Mouse (Mus musculus) mesoderm, embryonic 11.5 days (tissue): ENCODE results near the gene Leng1.

ENCODE experiments used
- DNase-seq: peaks from one replicate; pipeline ENCODE4 v3.0.0-alpha.2; 2012; ENCODE audit warnings: low read depth, low spot score

Leng1 gene

DNA sequence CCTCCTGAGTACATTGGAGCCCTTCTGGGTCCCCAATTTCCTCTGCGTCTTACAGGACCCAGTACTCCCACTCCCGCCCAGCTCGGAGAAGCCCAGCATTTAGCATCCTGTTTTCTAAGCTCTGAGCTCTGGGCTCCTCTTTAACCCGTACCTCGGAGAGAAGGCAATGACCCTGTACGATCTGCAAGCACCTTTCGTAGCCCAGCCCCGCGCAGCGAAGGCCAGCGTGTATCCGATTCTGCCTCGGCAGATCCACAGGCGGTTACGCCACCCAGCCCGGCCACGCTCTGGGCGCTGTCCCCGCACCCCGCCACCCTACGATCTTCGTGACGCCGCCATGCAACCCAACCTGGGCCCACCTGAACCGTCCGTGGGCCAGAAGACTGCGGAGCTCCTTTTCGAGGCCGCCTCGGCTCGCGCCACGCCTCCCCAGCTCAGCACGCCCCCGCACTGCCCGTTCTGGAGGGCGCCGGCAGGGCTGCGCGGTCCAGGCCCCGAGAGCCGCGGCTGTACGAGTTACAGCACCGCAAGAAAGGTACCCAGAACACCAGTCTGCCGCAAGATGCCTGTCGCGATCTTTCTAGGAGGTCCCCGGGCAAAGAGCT is 26.8 kb upstream of the Leng1 start, which contains the start of gene Tsen34:
Gene Tsen34, plus strand, starts transcription at position 482 of the 605 bp plus-strand sequence.
- no peak for DNase-seq

- DNase-seq, result no peak
These were observed 26.3 kb upstream of the Leng1 start for GRCm38 (mm10) chr7:3691919-3692318.

DNA sequence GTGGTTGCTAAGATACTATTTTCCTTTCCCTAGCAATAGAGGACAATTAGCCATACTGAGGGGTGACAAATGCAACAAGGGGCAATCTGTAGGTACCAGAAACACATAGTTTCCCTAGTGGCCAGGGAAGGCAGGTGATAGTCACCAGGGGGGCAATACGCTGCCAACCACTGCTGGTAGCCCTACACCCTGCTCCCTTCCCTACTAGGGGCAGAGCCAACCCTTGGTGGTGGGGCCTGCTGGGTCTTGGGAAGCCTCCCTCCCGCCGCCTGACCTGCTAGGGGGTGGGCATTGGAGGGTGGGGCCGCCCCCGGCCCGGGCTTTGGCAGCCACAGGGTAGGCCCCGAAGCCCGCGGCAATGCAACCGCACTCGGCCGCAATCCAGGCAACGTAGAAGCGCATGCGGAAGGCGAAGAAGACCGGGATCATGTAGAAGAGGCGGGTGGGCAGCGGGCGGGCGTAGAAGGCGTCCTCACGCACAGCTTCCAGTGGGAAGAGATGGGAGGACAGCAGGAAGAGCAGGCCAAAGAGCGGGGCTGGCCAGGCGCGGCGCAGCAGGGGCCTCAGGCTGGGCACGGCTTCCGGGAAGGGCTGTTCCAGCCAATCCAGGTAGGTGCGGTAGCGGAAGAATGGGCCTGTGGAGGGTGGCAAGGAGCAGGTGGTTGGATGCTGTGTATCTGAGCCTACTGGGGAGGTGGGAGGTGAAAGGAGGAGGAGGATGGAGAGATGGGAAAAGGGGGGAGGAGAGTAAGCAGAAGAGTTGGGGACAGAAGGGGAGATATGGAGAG is 20.0 kb upstream of the Leng1 start:
- no peak for DNase-seq

DNA sequence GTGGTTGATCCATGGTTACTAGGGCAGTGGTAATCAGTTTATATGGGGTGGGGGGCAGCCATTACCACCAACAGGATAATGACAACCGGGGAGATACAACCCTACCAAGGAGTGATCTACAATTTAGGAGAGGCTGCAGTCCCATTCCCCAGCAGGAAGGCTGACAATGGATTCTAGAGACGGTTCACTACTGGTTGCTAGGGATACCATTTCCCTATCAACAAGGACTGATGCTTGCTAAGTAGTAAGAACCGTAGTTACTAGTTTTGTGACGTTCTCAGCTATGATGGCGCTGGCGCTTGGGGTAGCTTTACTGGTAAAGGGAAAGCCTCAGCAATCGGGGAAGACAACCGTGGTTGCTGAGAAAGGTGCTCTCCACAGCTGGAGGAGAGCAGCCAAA is 19.1 kb upstream of the Leng1 start:
- no peak for DNase-seq

- DNase-seq, result no peak
These were observed 18.4 kb upstream of the Leng1 start for GRCm38 (mm10) chr7:3683908-3684550.

DNA sequence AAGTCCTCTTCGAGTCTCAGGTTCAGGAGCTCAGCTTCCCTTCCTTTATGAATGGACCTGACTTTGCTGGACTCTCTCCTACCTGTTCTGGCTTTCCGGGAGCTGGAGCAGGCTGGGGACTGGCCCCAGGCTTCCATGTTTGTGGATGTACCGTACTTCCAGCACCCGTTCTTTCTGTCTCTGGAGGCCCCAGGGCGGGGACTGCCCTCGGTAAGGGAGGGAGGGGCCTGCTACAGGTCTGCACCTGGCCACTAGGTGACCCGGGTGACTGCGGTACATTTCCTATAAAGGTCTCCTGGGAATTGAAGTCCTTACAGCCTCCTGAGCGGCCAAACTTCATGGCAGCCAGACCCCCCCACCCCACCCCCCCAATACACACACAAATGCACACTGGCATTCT is 11.7 kb upstream of the Leng1 start, which contains the start of gene Tmc4:
Gene Tmc4, minus strand, starts transcription at position 212 of the 400 bp plus-strand sequence.
- DNase-seq, result no peak

DNA sequence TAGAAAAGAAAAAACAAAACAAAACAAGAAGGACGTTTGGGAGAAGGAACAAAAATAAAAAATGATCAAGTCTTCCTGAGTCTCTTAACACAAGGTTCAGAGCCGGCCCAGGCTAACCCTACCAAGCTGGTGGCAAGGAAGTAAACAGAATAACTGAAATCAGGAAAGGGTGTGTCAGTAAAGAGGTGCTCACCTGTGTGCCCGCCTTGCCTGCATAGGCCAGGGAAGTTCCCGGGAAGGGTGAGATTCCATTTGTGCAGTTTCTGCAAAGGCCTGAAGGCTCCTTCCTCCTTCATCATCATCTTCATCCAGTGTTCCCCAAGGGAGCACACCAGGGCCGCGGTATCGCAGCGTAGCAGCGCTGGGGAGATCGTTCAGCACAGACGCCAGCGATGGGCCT is 10.7 kb upstream of the Leng1 start:
- no peak for DNase-seq

DNA sequence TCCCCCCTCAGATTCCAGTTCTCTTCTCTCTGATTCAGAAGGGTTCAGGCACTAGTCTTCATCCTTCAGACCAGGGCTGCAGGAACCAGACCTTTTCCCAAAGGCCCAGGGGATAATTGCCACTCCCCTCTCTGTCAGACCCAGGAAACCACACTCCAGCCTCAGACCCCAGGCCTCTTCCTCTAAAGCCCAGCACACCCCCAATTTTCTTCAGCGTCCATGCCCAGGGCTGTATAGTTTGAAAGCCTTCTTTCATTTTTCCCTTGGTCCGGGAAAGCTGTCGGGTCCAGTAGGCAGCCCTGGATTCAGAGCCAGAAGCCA is 9.5 kb upstream of the Leng1 start:
- DNase-seq, result no peak

GRCm38 (mm10) chr7:3674507-3675227 is 9.0 kb upstream of the Leng1 start:
- peak; percentile 87 for DNase-seq

GRCm38 (mm10) chr7:3666921-3667391 is 1.3 kb upstream of the Leng1 start:
- DNase-seq, result peak; percentile 29

DNA sequence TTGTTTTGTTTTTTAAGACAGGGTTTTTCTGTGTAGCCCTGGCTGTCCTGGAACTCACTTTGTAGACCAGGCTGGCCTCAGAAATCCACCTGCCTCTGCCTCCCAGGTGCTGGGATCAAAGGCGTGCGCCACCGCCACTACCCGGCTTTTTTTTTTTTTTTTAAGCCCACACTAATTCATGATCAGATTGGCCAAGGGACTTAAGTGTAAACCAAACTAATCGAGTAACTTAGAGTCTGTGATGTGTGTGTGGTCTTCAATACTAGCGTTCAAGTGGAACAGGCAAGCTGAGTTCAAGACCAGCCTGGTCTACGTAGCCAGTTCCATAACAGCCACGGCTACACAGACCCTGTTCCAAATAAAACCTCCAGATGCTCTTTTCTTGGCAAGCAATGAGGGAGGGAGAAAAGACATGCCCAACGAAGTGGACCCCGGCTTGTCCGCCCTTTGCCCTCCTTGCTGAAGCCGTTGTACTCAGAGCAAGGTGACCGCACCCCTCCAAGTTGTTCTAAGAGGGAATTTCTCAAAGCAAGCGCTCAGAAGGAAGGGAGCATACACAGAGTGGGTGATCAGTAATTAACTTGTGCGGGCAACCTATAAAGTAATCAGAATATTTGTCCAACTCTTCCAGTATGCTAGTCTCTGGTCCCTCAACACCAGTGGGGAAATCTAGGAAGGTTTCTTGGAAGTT is 971 bp downstream of the Leng1 start:
- DNase-seq, result peak; percentile 24

GRCm38 (mm10) chr7:3658578-3658977 is 7.1 kb downstream of the Leng1 start:
- no peak for DNase-seq

- DNase-seq, result no peak
These were observed 8.7 kb downstream of the Leng1 start for GRCm38 (mm10) chr7:3656966-3657365.

DNA sequence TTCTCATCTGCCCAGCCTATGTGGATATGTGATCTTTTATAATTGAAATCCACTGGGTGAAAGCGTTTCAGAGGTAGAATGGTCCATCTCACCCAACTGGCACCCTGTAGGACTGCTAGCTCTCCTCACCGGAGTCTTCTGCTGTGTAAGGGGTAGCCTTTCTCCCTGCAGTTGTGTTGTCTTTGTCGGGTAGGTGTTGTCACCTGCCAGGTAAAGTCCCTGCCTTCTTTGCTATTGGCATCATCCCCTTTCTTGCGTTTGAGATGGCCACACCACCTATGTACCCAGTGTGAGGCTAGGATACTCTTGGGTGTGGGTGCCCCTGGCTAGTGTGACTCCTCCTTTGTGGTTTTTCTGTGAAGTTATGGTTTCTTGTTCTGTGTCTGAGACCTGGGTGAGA is 19.0 kb downstream of the Leng1 start:
- no peak for DNase-seq

DNA sequence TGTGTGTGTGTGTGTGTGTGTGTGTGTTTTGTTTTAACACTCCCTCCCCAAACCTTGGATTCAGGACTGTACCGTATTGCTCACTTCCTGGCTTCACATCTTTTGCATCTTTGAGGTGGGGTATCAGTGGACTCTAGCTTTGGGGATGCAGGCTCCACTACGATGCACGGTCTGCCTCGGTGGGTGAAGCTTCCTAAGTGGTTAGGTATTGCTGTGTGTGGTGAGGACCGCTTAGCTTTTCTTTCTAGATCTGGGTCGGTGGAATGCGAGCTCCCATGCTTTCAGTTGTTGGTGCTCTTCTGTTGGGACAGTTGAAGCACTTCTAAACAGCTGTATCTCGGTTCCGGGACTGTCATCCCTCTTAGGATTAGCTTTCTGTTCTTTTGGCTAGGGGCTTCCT is 19.5 kb downstream of the Leng1 start:
- DNase-seq, result no peak

- DNase-seq, result no peak
These were observed 20.1 kb downstream of the Leng1 start for GRCm38 (mm10) chr7:3645488-3646025.

DNA sequence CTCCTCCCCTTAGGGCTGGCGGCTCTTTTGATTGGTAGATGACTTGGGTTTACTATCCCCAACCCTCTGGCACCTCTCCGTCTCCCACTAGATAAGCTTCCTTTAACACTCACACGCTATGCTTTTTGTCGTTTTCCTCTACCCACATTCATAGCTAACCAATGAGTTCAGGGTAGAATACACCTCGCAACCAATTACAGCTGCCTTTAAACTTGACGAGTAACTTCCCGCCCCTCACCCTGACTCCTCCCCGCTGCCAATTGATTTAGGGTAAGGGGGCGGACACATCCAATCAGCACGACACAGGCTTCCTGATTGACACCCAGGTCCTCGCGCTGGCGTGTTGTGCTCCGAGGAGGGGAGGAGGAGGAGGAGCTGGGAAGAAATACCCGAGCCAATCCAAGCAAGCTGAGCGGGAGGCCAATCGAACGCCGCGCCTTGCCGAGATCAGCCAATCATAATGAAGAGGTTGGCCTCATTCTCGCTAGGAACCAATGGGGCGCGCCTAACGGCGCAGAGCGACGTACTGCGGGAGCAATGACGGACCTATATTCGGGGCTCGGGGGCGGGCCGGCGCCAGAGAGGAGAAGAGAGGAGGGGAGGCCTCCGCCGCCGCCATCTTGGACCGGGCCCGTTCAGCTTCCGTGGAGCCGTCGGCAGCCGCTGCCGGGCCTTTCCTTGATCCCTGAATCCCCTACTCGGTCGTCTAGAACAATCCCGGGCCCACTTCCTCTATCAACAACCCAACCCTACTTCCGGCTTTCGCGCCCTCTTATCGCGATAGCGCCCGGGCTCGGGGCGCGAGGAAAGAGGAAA is 20.8 kb downstream of the Leng1 start, which contains the start of gene Cnot3:
Gene Cnot3, plus strand, starts transcription at position 597 of the 816 bp plus-strand sequence.
- DNase-seq, result peak; percentile 99

GRCm38 (mm10) chr7:3644348-3644671 is 21.3 kb downstream of the Leng1 start:
- no peak for DNase-seq

GRCm38 (mm10) chr7:3643843-3644242 is 21.8 kb downstream of the Leng1 start:
- no peak for DNase-seq

GRCm38 (mm10) chr7:3643412-3643811 is 22.2 kb downstream of the Leng1 start:
- DNase-seq, result no peak
